Mouse (Mus musculus) erythroid progenitor cell, adult 5-6 weeks (primary cell): ENCODE data around the gene Crybg3. TPM values are rescaled to one million over a fixed set of nuclear protein-coding genes. Genes with fewer than 3 reads are reported as not detected.

Source experiments
- ATAC-seq: replicated peaks from 2 replicates; pipeline ENCODE4 v1.8.0; 2016; ENCODE audit warnings: moderate number of reproducible peaks, mild to moderate bottlenecking, moderate TSS enrichment, inconsistent platforms; ENCODE audit not compliant: poor library complexity, low FRiP score, severe bottlenecking
- total RNA-seq, 2 experiments: library from RNA; stranded (forward) in 1 of 2; stranded (reverse) in 1 of 2; fragments of 150-400 nt in 1 of 2; fragments of 186-747, 209-891 nt in 1 of 2; gene quantifications; 2 replicates each; pipeline versions ENCODE4 v1.2.3 to v1.2.4; 2015 to 2017; ENCODE audit warnings: low replicate concordance in 2 of 2

Gene Crybg3
- total RNA-seq, 2 experiments from 2014 or later = 1.4 to 9.6 TPM

GRCm38 (mm10) chr16:59585706-59586244 is 15.0 kb downstream of the Crybg3 start:
- no peak for ATAC-seq

GRCm38 (mm10) chr16:59583515-59583914 is 17.3 kb downstream of the Crybg3 start:
- ATAC-seq = no peak

- no peak for ATAC-seq
Observed at GRCm38 (mm10) chr16:59579237-59579636, 21.5 kb downstream of the Crybg3 start.

GRCm38 (mm10) chr16:59573961-59574360 is 26.8 kb downstream of the Crybg3 start:
- no peak for ATAC-seq

- no peak for ATAC-seq
Observed at GRCm38 (mm10) chr16:59572685-59573084, 28.1 kb downstream of the Crybg3 start.

GRCm38 (mm10) chr16:59570807-59571206 is 30.0 kb downstream of the Crybg3 start:
- ATAC-seq = no peak

- ATAC-seq = no peak
Observed at GRCm38 (mm10) chr16:59569837-59570236, 30.9 kb downstream of the Crybg3 start.

- ATAC-seq = no peak
Observed at GRCm38 (mm10) chr16:59567721-59568381, 32.9 kb downstream of the Crybg3 start.

GRCm38 (mm10) chr16:59566437-59566836 is 34.3 kb downstream of the Crybg3 start:
- ATAC-seq = no peak

- no peak for ATAC-seq
Observed at GRCm38 (mm10) chr16:59565631-59566030, 35.1 kb downstream of the Crybg3 start.

- ATAC-seq = no peak
Observed at GRCm38 (mm10) chr16:59564025-59564424, 36.8 kb downstream of the Crybg3 start.

GRCm38 (mm10) chr16:59559300-59560200 is 41.2 kb downstream of the Crybg3 start:
- ATAC-seq = no peak

GRCm38 (mm10) chr16:59558916-59559299 is 41.9 kb downstream of the Crybg3 start:
- no peak for ATAC-seq

- no peak for ATAC-seq
Observed at GRCm38 (mm10) chr16:59553490-59554161, 47.2 kb downstream of the Crybg3 start.

GRCm38 (mm10) chr16:59551507-59551906 is 49.3 kb downstream of the Crybg3 start:
- ATAC-seq = no peak

GRCm38 (mm10) chr16:59549631-59550030 is 51.1 kb downstream of the Crybg3 start:
- no peak for ATAC-seq

GRCm38 (mm10) chr16:59548582-59548947 is 52.2 kb downstream of the Crybg3 start:
- no peak for ATAC-seq

GRCm38 (mm10) chr16:59547887-59548581 is 52.7 kb downstream of the Crybg3 start:
- no peak for ATAC-seq

- no peak for ATAC-seq
Observed at GRCm38 (mm10) chr16:59547466-59547865, 53.3 kb downstream of the Crybg3 start.

- ATAC-seq = no peak
Observed at GRCm38 (mm10) chr16:59545360-59545759, 55.4 kb downstream of the Crybg3 start.
